Mouse (Mus musculus): ENCODE results near the gene Zfp280c. TPM values are rescaled to one million over a fixed set of nuclear protein-coding genes. Genes with fewer than 3 reads are reported as not detected.

Gene Zfp280c
- polyA plus RNA-seq (2021): 16.7 TPM

DNA sequence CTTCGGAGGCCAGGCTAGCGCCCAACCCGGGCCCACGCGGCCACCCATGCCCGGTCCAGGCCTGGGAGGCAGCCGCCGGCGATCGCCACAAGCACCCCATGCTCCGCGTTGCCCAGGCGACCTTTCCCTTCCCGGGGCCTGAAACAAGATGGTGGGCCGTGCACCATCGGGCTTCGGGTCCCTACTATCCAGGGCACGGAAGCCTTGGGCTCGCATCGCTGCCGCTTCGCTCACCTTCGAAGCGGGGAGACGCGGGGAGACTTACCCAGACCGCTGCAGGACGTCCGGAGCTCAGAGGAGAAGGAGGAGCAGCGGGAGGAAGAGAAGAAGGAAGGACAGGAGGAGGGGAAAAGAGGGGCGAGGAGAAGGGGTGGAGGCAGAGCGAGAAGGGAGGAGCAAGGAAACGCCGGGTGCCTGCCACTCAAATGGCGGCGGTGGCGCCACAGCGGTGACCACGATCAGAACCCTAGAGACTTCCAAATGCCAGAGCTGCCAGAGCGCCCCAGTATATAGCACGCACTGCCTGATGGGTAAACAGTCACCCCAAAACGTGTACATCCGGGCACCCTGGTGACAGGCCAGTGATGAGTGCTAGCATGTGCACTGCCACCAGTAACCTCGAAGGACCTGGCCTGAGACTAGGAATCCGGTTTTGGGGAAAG is at the start of gene Zfp280c:
Zfp280c (minus strand) TSS at position 406 of the 662 bp plus-strand sequence.
- H3K27me3 ChIP-seq: peaks cover 3% of the 10 kb centered on the region
- in situ Hi-C loops (cut with MboI; ENCODE audit: low pct_unique_long_range_greater_than_20kb): no loop called here
- peak; percentile 96 for ATAC-seq

DNA sequence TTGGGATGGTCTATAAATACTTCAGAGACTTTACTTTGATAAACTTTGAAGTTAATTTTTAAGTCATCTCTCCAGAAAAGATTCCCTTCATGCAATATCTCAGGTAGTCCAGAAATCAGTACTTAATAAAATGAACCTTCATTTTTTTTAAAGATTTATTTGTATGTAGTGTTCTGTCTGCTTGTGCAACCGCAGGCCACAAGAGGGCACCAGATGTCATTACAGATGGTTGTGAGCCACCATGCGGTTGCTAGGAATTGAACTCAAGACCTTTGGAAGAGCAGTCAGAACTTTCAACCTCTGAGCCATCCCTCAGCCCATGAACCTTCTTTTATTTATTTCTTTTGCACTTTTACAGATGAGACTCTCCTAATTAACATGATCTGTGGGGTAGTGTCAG is 42.7 kb upstream of the Zfp280c start:
- POLR2A ChIA-PET: no interaction called here
- DNase-seq (ENCODE audit: low read depth, low spot score) (no peak), ATAC-seq (no peak)
- in situ Hi-C loops (cut with MboI; ENCODE audit: low pct_unique_long_range_greater_than_20kb): no loop called here
- TF ChIP-seq CTCF (IDR thresholded peaks at IDR 0.05): peak; percentile 23
- peaks cover 13% of the 10 kb centered on the region for H3K27me3 ChIP-seq
- CTCF ChIA-PET: no interaction called here

More for the DNA sequence above, at the start of gene Zfp280c:
- ChIA-PET POLR2A (no interaction called here), CTCF (no interaction called here)
- DNase-seq (ENCODE audit: low read depth, low spot score): no peak
- no peak for TF ChIP-seq CTCF (IDR thresholded peaks at IDR 0.05)

DNA sequence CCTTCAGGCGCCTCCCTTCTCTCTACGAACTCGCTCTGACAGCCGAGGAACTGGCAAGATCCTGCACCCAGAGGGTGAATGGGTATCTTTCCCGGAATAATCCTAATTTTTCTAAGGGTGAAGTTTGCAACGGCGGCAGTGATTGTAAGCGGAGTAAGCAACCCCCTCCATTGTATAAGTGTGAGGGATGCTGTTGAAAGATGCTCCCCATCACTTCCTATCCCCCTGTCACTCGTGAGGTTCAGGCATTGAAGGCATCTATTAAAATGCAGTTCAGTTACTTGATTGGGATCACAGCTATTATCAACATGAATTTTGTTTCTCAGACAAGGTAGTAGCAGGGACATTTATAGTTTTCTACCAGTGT is 29.7 kb upstream of the Zfp280c start:
- DNase-seq (ENCODE audit: low read depth, low spot score) (no peak), ATAC-seq (no peak)
- CTCF ChIA-PET: no interaction called here
- H3K27me3 ChIP-seq: peaks cover 27% of the 10 kb centered on the region
- in situ Hi-C loops (cut with MboI; ENCODE audit: low pct_unique_long_range_greater_than_20kb): no loop called here
- POLR2A ChIA-PET: no interaction called here
- TF ChIP-seq CTCF (IDR thresholded peaks at IDR 0.05): no peak

DNA sequence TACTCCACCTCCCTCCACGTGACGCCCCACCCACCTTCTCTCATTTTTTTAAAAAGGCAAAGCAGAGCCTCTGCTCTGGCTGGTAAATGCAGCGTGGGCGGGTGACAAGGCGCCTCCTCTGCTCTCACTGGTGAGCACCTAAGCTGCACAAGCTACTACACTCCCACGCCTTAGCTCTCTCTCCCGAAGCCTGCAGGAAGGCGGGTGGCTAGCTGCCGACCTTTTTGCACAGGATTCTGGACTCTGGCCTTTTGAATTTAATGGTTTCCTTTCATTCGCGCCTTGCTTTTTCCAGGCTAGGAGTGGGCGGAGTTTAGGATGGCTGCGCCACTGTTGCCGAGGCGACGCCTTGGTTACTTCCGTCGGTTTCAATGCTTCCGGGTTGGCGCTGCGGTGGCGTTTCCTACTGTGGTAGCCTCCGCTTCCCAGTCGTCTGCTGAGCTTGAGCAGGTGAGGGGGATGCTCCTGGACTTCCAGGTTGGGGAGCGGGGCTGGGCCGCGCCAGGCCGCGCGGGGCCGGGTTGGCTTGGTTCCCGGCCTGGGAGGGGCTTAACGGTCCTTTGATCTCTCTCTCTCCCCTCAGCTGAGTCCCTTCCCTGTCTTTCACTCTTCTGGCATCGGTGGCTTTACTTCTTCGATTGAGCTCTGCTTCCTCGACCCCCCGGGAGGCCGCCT is 29.2 kb upstream of the Zfp280c start, which contains the start of gene Slc25a14:
Slc25a14 (plus strand) TSS at position 35 of the 675 bp plus-strand sequence.
- DNase-seq (ENCODE audit: low read depth, low spot score) (peak; percentile 27), ATAC-seq (peak; percentile 95)
- TF ChIP-seq CTCF (IDR thresholded peaks at IDR 0.05): no peak
- ChIA-PET POLR2A (no interaction called here), CTCF (no interaction called here)
- peaks cover 29% of the 10 kb centered on the region for H3K27me3 ChIP-seq
- in situ Hi-C loops (cut with MboI; ENCODE audit: low pct_unique_long_range_greater_than_20kb): no loop called here

DNA sequence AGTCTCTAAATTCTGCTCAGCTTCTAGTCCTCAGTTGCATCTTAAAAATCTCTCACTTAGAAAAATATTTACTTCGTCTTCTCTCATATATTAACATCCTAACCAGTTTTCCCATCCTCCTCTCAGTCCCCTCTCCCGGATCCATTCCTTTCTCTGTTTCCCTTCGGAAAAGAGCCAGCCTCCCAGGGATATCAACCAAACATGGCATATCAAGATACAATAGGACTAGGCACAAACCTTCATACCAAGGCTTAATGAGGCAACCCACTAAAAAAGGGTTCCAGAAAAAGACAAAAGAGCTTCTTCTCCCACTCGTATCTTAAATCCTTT is 28.7 kb upstream of the Zfp280c start:
- peak; percentile 2 for ATAC-seq
- ChIA-PET CTCF (no interaction called here), POLR2A (no interaction called here)
- no peak for DNase-seq (ENCODE audit: low read depth, low spot score)
- H3K27me3 ChIP-seq: peaks cover 29% of the 10 kb centered on the region
- in situ Hi-C loops (cut with MboI; ENCODE audit: low pct_unique_long_range_greater_than_20kb): no loop called here
- TF ChIP-seq CTCF (IDR thresholded peaks at IDR 0.05): no peak

DNA sequence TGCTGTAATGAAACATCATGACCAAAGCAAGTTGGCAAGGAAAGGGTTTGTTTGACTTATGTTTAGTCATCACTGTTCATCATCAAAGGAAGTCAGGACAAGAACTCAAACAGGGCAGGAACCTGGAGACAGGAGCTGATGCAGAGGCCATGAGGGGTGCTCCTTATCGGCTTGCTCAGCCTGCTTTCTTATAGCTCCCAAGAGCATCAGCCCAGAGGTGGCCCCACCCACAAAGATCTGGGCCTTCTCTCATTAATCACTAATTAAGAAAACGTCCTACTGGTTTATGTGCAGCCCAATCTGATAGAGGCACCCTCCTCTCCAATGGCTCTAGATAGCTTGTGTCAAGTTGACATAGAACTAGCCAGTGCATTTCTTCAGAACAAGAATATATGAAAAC is 10.6 kb upstream of the Zfp280c start:
- no peak for DNase-seq (ENCODE audit: low read depth, low spot score)
- no peak for ATAC-seq
- TF ChIP-seq CTCF (IDR thresholded peaks at IDR 0.05): no peak
- ChIA-PET POLR2A (no interaction called here), CTCF (no interaction called here)
- H3K27me3 ChIP-seq: peaks cover 31% of the 10 kb centered on the region
- in situ Hi-C loops (cut with MboI; ENCODE audit: low pct_unique_long_range_greater_than_20kb): no loop called here

DNA sequence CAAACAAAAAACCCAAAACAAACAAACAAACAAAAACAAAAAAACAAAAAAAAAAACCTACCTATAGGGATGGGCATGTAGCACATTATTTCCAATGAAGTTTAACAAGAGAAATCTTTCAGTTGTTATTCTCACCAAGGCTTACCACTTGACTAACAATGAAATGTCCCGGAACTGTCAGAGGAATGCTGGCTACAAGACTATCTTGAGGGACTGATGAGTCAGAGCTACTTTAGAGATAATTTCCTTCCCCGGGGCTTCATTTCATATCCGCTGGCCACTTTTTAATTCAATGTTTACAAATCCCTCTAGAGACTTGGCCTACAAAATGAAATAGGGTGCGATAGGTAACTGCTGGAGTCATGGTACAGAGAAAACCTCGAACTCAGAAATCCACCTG is 2.6 kb upstream of the Zfp280c start:
- H3K27me3 ChIP-seq: peaks cover 3% of the 10 kb centered on the region
- ATAC-seq (no peak), DNase-seq (ENCODE audit: low read depth, low spot score) (no peak)
- CTCF ChIA-PET: no interaction called here
- POLR2A ChIA-PET: no interaction called here
- in situ Hi-C loops (cut with MboI; ENCODE audit: low pct_unique_long_range_greater_than_20kb): no loop called here
- TF ChIP-seq CTCF (IDR thresholded peaks at IDR 0.05): no peak

DNA sequence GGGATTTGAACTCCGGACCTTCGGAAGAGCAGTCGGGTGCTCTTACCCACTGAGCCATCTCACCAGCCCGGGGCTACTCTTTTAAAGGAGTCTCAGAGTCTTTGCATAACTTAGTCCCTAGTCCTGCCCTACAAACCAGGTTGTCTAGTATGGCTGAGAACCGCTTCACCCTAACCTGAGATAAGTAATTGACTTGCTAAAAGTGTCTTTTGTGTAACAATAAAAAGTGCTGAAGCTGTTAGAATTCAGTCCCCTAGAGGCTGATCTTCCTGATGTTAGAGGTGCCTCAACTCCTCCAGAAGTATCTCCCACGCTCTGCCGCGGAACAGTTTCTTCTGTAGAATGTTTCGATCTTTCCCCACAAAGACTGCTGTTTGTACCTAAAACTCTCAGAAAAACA is 1.7 kb upstream of the Zfp280c start:
- no peak for ATAC-seq
- peaks cover 3% of the 10 kb centered on the region for H3K27me3 ChIP-seq
- in situ Hi-C loops (cut with MboI; ENCODE audit: low pct_unique_long_range_greater_than_20kb): no loop called here
- no peak for DNase-seq (ENCODE audit: low read depth, low spot score)
- CTCF ChIA-PET: no interaction called here
- POLR2A ChIA-PET: no interaction called here
- no peak for TF ChIP-seq CTCF (IDR thresholded peaks at IDR 0.05)

DNA sequence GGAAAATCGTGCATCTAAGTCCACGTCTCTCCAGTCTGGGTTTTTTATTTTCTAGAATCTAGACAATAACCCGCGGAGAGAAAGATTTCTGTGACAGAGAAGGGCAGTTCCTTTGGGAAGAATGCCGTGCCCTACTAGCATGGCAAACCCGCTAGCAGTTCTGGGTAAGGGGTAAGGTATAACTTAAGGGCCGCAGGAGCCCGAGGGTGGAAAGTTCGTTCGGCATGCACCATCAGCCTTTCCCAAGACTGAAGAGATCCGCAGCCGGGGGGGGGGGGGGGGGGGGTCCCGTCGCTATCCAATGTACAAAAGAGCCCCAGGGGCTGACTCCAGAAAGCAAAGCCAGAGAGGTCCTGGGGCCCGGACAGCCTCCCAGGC is 594 bp downstream of the Zfp280c start:
- POLR2A ChIA-PET: no interaction called here
- in situ Hi-C loops (cut with MboI; ENCODE audit: low pct_unique_long_range_greater_than_20kb): no loop called here
- no peak for DNase-seq (ENCODE audit: low read depth, low spot score)
- peaks cover 3% of the 10 kb centered on the region for H3K27me3 ChIP-seq
- CTCF ChIA-PET: no interaction called here
- no peak for TF ChIP-seq CTCF (IDR thresholded peaks at IDR 0.05)
- ATAC-seq: peak; percentile 12

DNA sequence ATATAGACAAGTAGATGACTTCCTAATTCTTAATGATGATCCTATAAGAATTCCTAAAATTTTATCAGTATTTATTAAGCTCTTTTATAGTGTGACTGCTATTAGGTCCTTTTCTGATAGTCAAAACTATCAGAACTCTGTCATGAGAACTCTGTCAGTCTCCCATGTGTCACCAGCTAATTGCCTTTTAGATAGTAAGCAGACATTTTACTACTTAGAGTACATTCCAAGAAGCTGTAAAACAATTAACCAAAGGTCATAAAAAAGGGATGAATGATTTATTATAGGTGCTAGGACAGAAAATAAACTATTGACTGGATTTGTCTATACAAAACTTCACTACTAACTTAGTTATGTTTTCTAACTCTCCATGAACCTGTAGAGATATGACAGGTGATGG is 11.0 kb downstream of the Zfp280c start:
- in situ Hi-C loops (cut with MboI; ENCODE audit: low pct_unique_long_range_greater_than_20kb): no loop called here
- ATAC-seq (no peak), DNase-seq (ENCODE audit: low read depth, low spot score) (no peak)
- CTCF ChIA-PET: no interaction called here
- POLR2A ChIA-PET: no interaction called here
- TF ChIP-seq CTCF (IDR thresholded peaks at IDR 0.05): no peak
- peaks cover 31% of the 10 kb centered on the region for H3K27me3 ChIP-seq

DNA sequence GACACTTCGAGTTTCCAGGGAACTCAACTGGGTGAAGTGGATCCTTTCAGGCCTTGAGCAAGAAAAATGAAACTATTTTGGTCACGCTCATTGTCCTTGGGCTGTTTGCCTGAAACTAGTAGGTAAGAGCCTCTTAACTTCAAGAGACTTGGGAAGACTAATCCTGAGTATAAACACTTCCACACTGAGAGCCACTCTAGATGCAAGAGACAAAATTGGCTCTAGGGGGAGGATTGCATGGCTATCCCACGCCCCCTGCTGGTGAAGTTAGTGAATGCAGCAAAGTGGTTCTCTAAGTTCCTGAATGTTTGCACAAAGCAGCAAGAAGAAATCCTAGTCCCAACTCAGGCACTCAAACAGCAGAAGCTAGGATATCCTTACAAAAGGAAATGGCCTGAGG is 62.1 kb downstream of the Zfp280c start:
- in situ Hi-C loops (cut with MboI; ENCODE audit: low pct_unique_long_range_greater_than_20kb): loop anchor here (5.0 kb wide), 1 partner anchor 35 kb away; no protein-coding TSS in a partner anchor
- ChIA-PET CTCF (interaction anchor here (0.7 to 2.1 kb wide), 5 partner anchors 9 to 109 kb away, joined by 3 to 10 read pairs (median 4); no protein-coding TSS in a partner anchor), POLR2A (no interaction called here)
- peak; percentile 47 for ATAC-seq
- no peak for DNase-seq (ENCODE audit: low read depth, low spot score)
- H3K27me3 ChIP-seq: peaks cover 6% of the 10 kb centered on the region
- TF ChIP-seq CTCF (IDR thresholded peaks at IDR 0.05): peak; percentile 73

DNA sequence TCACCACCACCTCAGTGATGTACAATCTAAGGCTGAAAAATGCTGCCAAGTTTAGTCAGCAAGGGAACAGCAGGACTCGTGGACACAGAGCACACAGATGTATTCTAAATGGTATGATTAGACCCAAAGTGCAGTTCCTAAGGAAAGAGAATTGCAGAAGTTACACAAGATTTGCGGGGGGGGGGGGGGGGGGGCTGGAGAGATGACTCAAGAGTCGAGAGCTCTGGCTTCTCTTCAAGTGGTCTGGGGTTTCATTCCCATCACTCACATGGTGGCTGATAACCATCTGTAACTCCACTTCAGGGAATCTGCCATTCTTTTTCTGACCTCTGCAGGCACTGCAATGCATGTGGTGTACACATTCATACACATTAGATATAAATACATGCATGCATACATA is 67.9 kb downstream of the Zfp280c start:
- ChIA-PET CTCF (no interaction called here), POLR2A (no interaction called here)
- DNase-seq (ENCODE audit: low read depth, low spot score) (no peak), ATAC-seq (no peak)
- in situ Hi-C loops (cut with MboI; ENCODE audit: low pct_unique_long_range_greater_than_20kb): loop anchor here (5.0 kb wide), 1 partner anchor 104 kb away; no protein-coding TSS in a partner anchor
- TF ChIP-seq CTCF (IDR thresholded peaks at IDR 0.05): no peak
- no peaks in the 10 kb centered on the region for H3K27me3 ChIP-seq

All from Patski (cell line).